Mouse (Mus musculus): ENCODE measurements around the gene Zfp771.

Zfp771 gene

GRCm38 (mm10) chr7:127285154-127285553 is 41.1 kb downstream of the Zfp771 start:
- DNase-seq (ENCODE audit: low spot score) = no peak

DNA sequence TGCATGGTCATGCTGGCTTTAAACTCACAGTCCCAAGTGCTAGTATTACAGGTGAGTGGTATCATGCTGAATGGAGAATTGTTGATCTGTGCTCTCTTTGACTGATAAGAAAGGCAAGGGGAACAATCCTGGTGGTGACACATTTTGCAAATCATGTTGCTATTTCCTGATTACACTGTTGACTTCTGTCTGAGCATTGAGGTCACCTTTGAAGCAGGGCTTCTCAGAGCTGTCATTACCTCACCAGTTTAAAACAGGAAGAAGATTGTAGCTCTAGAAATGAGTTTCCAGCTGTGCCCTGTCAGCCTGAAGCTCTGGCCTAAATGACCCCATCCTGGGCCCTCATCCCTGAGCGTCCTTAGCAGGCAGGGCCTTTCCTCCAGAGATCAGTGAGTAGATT is 43.9 kb downstream of the Zfp771 start:
- no peak for DNase-seq (ENCODE audit: low spot score)

DNA sequence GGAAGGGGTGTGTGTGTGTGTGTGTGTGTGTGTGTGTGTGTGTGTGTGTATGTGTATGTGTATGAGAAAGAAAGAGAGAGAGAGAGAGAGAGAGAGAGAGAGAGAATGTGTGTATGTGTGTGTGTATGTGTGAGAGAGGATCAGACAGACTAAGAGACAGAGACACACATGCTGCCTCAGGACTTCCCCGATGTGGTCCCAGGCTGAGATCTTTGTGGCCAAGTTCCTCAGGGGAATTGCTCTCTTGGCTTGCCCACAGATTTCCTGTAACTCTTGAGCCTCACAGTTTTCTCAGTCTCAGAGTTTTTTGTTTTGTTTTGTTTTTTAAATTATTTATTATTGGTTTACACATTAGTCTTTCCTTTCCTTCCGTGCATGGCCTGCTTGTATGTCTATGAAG is 45.2 kb downstream of the Zfp771 start:
- DNase-seq (ENCODE audit: low spot score) = no peak

GRCm38 (mm10) chr7:127290142-127290541 is 46.1 kb downstream of the Zfp771 start:
- DNase-seq (ENCODE audit: low spot score) = peak; percentile 20

GRCm38 (mm10) chr7:127296098-127296497 is 52.0 kb downstream of the Zfp771 start, which contains the start of gene Itgal:
Gene Itgal (plus strand): TSS chr7:127296260.
- no peak for DNase-seq (ENCODE audit: low spot score)

DNA sequence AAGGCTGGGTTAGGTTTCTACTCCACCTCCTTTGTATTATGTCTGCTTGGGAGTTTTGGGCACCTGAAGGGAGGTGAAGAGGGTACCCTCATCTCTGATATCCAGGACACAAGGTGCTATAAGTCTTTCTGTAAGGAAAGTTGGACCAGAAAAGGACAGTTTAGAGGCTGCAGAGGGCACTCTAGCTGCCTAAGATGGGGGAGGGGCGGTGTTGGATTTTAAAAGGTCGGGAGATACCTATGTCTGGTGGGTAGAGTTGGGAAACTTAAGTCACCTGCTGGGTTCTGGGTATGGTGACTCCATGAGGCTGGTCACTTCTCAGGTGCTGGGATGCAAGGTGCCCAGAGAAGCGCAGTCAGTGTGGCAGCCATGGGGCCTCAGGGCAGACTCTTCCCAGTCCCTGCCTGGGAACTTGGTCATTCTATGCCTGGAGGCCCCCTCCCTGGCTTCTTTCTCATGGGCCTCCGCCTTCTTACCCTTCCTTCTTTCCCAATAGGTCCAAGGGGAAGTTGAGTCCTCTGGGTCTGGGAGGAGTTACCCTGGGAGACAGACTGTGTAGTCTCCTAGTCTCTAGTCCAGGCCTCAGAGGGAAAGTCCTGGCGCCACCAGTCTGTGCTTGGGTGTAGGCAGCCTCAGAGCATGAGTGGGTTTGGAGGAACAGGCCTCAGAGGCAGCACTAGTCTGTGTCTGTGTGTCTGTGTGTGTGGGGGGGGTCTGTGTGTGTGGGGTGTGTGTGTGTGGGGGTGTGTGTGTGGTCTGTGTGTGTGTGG is 52.9 kb downstream of the Zfp771 start:
- no peak for DNase-seq (ENCODE audit: low spot score)

- DNase-seq (ENCODE audit: low spot score) = no peak
These were observed 53.6 kb downstream of the Zfp771 start for GRCm38 (mm10) chr7:127297586-127298193.

All from retina, embryonic 14.5 days (tissue).